Mouse (Mus musculus) urinary bladder, postnatal 4 days (tissue): ENCODE results near the gene Ano9.

ENCODE experiments used
- DNase-seq, 2 experiments: peaks; one replicate each; pipeline ENCODE4 v3.0.0; 2021 to 2022; ENCODE audit warnings: low spot score in 2 of 2

The Ano9 gene

DNA sequence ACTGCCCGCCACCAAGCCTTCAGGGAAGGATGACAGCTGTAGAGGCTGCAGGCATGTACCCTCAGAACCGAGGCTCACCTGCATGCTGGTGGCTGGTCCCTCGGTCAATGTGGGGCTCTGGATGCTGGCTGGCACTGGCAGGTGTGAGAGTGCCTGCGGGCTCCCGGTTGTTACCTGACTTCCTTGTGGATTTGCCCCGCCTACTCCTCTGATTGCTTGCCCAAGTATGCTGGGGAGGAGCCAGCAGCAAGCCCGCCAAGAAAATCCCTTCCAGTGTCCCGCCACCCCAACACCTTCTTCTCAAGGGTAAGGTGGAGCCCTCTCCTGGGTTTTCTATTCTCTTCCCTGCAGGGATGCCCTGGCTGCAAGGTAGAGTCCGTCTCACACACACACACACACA is at the start of gene Ano9:
Ano9 (minus strand) TSS at position 171 of the 400 bp plus-strand sequence.
- no peak for DNase-seq

DNA sequence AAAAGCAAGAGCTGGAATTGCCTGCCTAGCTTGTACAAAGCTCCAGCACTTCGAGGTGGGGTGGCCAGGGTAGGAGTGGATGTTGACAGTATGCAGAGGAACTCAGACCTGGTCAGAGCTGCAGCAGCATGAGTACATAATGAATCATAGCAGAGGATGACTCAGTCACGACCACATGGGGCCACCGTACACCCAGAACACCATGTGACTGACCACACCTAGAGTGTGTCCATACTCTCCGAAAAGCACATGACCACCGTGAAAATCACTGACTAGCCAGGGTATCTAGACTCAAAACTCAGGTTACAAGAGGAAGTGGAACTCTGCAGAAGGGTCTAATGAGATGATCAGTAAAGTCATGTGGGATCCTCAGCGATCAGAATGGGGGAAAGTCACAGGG is 47.2 kb upstream of the Ano9 start:
- DNase-seq = peak in 1 of 2 experiments; percentile 34

DNA sequence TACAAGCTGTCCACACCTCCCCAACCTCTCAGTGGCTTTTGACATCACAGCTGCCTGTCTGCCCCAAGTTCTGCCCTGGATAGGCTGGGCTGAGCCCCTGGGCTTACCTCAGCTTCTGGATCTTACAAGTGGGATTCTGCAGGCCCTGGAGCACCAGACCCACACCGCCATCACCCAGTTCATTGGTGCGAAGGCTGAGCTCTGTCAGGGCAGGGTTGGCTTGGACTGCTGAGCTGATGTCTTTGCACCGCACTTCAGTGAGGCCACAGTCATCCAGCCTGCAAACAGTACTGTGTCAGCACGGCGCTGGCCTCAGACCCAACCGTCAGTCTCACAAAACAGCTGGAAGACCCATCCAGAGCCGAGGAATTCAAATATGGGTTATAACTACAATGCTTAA is 46.8 kb upstream of the Ano9 start:
- DNase-seq = no peak

DNA sequence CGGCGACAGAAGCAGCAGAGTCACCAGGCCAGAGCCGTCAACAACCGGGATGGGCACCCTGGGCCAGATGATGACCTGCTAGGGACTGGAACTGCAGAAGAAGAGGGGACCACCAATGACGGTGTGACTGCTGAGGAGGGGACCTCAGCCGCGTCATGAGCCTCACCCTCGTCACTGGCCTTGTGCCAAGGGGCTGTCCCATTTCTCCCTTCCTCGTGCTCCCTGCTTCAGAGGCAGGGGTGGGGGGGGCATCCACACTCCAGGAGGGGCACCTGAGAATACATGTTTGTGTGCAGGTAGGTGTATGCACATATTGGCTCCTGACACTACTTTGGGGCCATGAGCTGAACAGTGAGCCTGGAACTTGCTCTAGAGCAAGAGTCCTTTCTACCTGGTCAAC is 37.8 kb upstream of the Ano9 start:
- no peak for DNase-seq

DNA sequence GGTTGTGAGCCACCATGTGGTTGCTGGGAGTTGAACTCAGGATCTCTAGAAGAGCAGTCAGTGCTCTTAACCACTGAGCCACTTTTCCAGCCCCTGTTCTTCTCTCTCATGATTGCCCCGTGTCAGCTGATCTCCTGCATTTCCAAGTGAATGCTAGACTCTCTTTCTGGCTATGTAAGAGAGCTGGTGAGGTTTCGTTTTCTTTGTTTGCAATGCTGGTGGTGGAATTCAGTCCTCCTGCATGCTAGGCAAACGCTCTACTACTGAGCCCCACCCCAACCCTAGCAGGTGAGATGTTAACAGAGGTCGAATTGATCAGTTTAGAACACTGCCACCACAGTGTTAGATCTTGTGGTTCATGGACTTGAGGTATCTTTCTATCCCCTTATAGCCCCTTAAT is 31.0 kb upstream of the Ano9 start:
- DNase-seq = no peak

DNA sequence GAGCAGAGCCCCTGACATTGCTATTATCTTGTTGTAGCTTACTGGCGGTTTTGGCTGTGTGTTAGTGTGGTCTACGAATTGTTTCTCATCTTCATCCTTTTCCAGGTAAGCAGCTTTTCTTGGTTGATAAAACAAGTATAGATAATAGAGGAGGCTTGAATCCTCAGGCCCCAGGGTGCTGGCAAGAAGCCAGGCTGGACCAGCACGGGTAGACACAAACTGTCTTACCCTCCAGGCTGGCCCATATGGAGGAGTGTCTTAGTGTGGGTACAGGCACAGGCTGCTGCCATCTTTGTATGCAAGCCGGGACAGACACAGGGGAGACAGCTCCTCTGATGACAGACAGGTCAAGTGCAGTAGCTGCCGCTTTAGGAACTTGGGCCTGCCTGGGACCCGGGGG is 29.4 kb upstream of the Ano9 start:
- no peak for DNase-seq

DNA sequence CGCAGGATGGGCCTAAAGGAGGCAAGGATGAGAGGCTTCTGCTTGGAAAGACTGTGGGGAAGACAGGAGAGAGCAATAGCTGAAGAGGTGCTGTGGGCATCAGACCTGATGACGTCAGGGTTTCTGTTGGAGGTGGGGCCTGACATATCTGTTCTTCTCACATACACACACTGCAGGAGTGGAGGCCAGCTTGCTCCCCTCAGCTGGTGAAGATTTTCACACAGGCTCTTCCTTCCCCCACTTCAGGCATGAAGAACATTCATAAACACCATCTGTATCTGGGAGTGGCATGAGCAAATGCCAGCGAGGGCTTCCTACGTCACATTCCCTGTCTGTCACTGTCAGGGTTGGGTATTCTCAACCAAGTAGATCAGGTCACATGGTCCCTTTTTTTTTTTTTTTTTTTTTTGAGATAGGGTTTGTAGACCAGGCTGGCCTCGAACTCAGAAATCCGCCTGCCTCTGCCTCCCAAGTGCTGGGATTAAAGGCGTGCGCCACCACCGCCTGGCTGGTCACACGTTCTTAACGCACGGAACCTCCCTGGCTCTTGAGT is 28.5 kb upstream of the Ano9 start:
- DNase-seq = no peak

DNA sequence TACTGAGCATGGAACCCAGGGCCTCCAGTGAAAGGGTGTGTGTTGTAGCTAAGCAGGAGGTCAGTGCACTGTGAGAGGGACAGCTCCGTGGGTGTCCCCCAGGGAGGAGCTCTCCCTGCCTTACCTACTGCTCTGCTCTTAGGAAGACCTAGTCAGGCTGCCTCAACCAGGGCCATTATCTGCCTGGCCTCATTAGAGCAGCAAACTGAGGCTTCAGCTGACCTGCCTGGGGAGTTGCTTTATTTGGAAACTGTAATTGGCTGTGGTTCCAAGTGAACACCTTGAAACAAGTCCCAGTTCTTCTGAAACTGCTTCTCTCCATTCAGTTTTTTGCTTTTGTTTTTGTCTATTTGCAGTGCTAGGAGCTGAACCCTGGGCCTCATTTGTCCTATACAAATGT is 27.8 kb upstream of the Ano9 start:
- DNase-seq = no peak

DNA sequence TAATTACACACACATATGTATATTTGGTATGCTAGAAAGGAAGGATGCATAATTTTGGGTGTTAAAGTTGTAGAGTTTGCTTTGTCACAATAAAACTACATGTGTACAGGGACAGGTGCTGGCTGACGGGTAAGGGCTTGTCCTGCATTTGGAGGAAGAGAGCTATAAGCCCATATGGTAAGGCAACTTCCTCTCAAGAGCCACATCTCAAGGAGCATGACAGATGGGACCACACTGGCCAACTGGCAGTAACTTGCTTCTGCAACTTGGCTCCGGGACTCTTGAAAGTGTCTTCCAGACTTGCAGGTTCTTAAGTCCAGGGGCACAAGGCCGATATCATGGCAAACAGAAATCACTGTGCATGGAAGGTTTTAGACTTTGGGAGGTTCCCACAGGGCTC is 27.0 kb upstream of the Ano9 start:
- no peak for DNase-seq

DNA sequence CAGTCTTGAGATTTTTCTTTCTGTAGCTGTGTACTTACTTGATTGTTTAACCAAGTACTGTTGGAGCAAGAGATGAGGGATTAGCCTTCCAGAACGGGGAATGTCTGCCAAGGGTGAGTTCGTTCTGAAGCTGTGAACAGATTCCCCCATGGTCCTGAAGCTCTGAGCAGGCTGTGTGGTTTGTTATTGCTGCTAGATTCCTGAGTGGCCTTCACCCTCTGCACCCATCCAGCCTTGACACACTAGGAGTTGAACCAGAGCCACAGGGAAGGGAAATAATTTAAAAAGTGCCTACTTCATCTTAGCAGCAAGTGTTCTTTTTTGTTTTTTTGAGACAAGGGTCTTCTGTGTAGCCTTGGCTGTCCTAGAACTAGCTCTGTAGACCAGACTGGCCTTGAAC is 26.3 kb upstream of the Ano9 start:
- DNase-seq = no peak

DNA sequence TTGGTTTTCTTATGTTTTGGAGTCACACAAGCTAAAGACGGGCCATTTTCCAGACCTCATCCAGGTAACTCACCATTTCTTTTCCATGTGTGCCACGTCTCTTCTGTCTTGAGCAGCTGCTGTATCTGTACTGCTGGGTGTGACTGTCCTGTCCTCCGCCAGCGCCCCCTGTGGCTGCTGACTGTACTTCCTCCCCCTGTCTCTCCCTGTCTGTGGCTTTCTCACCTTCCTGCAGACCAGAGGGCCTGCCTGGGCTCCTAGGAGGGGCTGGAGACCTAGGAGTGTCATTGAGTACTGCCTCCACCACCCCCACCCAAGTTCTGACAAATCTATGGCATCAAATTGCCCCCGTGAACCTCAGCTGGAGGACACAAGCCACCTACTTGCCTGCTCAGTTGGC is 25.5 kb upstream of the Ano9 start:
- no peak for DNase-seq

DNA sequence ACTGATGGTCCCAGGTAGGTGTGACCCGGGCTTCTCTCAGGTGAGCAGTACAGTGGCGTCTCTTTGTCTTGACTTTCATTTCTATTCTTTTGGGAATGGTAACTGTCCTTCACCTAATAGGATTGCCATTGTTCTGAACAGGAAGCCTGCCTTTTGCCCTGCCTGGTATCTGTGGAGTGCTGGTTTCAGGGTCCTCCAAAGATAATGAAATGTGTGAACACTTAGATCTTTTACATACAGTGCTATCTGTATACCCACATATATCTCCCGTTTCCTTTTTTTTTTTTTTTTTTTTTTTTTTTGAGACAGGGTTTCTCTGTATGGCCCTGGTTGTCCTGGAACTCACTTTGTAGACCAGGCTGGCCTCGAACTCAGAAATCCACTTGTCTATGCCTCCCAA is 23.7 kb upstream of the Ano9 start:
- DNase-seq = no peak

DNA sequence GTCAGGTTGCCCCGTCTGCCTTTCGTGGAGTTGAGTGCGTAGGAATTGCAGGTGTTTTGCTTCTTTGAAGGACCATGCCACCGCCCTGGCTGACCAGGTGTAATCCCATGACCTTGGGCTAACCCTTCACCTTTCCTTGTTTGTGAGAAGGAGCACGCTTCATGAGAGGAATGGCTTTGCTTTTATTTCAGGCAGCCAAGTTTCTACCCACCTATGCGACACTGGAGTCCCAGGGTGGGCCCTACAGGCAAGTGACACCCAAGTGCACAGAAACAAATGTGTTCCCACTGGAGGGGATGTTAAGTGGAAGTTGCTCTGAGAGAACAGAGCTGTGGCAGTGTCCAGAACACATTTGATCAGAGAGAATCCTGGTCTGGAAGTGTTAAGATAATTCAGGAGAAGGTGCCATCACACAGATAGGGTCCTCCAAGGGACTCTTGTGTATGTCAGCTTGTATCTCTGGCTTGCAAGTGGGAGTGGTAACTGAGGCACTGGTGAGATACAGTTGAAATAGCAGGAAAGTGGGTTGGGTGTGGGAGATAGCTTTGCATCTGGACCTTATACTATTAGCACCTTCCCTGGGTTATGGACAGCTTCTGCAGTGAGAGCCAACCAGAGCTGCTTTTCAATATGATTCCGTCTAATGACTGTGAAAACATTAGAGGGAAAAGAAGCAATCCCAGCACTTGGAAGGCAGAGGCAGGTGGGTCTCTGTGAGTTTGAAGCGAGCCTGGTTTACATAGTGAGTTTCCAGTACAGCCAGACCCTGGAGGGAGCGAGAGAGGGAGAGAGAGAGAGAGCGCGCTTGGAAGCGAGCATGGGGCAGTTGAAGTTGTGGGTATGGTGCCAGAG is 14.5 kb upstream of the Ano9 start:
- no peak for DNase-seq

DNA sequence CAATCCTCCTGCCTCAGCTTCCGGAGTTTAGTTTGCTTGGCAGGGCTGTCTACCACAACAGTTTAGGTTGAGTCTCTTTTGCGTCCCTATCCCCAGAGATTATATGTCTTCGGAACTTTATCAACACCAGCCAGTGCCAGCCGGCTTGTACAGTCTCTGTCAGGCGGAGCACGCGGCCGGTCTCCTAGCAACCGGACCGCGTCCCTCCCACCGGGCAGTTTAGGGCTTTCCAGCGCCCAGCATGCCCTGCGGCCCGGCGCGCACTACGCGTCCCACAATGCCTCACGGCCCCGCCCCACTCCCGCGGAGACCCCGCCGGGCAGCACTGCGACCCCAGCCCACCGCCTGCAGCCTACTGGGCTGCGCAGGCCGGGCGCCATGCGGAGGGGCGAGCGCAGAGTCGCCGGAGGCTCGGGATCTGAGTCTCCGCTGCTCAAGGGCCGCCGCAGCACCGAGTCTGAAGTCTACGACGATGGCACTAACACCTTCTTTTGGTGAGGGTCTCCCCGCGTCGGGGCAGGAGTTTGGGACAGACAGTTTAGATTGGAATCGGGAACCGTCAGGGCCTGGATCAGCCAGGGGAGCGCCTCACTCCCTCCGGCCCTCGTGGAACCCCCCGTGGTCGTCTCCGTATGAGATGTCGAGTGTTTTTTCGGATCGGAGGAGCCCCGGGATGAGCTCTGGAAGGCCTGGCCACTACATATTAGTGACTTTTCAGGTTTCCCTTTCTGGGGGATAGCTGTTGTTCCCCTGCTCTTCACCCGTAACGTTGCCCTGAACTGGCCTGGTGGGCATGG is 13.6 kb upstream of the Ano9 start:
- peak; percentile 79 to 84 for DNase-seq

DNA sequence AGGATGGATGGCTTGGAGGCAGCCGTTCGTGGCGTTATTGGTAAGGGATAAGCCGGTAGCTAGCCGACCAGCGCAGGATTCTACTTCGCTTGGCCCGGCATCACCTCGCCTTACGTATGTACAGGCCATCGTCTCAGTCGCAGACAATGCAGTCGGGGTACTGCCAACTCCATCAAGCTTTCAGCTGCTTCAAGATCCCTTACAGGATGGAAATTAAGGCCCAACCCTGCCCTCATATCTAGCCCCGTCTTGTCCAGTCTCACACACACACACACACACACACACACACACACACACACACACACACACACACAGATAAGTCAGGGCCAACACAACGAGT is 5.9 kb upstream of the Ano9 start:
- DNase-seq = no peak

DNA sequence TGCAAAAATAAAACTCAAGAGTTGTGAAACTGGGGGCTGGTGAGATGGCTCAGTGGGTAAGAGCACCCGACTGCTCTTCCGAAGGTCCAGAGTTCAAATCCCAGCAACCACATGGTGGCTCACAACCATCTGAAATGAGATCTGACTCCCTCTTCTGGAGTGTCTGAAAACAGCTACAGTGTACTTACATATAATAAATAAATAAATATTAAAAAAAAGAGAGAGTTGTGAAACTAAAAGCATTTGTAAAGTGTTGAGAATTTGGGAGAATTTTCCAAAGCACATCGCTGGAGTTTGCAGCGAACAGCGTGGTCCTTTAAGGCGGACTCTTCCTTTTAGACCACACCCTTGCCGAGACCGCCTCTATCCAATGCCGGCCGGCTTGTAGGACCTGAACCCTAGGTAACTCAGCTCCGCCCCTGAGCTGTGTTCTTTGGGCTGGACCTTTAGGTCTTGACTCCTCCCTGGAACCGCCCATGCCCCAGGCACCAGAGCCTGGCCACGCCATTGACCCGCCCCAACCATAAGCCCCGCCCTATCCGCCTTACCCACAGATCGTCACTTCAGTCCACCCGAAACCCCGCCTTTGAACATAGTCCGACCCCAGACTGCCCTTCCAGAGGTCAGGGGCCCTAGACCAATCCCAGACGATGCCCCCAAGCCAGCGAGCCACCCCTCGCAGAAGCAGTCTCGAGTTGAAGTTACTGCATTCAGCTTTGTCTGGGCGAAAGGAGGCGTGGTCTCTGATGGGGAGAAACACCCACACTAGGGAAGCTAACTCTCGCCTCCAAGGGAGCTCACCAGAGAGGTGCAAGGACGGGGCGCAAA is 5.3 kb upstream of the Ano9 start:
- DNase-seq = peak; percentile 88 to 92

DNA sequence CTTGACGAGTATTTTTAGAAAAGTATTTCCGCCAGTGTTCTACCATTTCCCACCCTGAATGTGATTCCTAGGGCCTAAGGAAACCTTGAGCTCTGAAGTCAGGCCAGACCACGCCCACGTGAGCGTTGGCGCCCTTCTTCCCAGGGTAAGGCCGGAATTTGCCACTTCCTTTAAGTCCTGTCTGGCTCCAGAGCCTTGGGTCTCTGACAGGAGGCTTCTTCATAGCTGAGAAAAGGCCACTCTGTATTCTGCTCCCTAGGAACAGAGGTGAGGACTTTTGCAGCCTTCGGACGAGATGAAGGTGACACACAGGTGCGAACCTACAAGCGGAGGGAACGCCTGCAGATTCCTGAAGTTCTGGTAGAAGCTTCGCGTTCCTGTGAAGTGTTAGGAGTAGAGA is 4.6 kb upstream of the Ano9 start, which contains the start of gene Ptdss2:
Ptdss2 (plus strand) TSS at position 138 of the 400 bp plus-strand sequence.
- DNase-seq = no peak

DNA sequence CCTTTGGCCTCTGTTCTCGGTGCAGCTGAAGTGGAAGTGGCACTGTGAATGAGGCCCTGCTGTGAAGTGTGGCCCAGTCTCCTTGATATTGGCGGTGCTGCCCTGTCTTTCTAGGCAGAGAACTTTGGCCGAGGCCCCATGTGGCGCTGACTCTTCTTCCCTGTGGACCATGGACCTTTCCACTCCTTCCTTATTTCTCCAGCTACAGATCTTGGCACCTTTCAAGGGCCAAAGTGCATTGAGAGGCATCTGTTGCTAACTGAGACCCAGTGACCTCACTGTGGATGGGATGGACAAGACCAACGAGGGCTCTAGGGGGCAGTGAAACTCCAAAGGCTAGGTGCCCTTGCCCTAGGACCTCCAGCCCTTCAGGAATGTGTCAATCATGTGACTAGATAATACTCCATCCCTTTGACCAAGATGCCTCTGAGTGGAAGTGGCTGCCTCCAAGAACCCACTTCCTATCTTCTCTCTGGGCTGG is 3.5 kb upstream of the Ano9 start:
- DNase-seq = no peak

DNA sequence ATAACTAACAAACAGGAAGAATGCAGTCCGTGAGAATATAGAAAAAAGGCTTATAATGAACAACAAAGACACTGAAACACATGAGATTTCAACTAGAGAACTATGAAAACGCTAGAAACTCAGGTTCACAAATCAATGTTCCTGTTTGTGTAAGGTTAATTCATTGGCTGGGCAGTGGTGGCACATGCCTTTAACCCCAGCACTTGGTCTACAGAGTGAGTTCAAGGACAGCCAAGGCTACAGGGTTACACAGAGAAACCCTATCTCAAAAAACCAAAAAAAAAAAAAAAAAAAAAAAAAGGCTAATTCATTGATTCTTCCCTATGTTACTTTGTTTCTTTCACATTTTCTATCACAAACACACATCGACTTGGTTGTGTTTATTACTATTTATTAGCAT is 3.0 kb upstream of the Ano9 start:
- DNase-seq = no peak

DNA sequence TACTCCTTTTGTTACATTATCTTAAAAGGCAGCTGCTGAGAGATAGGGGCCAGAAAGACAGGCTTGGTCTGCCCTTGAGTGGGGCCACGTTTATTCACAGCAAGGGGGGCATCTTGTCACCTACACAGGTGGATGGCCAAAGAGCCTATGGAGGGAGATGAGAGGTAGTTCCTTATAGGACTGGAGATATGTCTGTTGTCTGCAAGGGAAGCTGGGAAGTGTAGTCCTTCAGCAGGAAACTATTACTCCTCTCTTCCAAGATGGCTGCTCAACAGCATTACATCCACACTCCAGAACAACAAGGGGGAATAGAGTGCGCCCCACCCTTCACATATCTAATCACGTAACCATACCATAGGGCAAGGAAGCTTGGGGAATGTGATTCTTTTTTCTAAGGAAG is 1.9 kb upstream of the Ano9 start:
- DNase-seq = no peak

DNA sequence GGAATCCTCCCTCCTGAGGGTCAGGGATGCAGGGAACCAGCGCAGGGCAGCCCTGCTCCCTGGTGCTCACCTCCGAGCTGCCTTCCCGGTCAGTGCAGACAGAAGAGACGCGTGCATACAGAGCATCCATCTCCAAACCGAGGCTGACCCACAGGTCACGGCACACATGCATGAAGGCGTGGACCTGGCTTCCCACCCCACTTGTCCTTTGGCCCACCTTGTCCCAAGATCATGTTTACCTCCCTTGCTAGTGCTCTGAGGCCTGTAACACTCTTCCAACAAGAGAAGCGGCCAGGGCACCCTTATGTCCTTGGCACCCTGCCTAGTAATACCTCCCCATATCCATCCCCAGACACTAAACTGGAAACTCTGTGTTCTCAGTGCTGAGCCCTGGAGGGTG is 1.7 kb downstream of the Ano9 start:
- DNase-seq = no peak

DNA sequence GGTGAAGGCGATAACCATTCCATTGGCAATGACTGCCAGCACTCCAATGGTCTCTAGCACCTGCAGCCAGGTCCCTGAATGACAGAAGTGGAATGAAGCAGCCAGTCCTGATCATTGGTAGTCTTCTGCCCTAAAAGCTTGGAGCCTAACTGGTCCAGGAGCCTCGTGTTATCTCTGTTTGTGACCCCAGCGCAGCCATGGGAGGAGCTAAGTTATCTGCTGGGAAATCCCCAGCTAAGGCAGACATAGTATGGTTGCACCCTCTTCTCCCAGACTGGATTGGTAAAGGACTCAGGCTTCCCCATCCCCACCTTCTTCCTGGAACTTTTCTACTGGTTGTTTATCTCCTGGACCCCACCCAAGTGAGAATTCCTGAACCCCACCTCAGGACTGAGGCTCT is 14.4 kb downstream of the Ano9 start:
- no peak for DNase-seq
